ENCODE assay signal across 18 mouse cellular contexts in the genomic region with DNA sequence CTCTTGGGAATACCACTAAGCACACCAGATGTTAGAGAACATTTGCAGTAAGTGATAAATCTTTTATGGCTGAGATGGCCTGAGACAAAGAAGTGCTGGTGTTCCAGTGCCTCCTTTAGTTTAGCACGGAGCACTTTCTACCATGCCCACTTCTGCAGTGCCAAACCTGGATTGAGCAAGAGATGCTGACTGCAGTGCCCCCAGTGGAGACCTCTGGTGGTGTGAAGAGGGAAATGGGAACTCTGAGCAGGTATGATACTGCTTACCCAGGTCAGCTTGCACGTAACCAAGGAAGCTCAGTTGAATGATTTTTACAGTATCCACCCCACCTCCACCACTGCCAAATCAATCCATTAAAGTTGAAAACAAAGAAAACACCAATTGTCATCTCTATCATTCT. TPM values are rescaled to one million over a fixed set of nuclear protein-coding genes. Genes with fewer than 3 reads are reported as not detected.
A peak's percentile ranks its signal among the peaks of the same experiment; 100 is the strongest.
DNase-seq lines count a peak whose midpoint lies in the region; ATAC-seq and TF ChIP-seq lines count a peak whose summit lies in the region.
"Had no signal": no experiment of that assay in that cellular context is flagged by ENCODE, and none has a peak within 500 bp of the region (broad histone marks: within the 10 kb centered on the region; RNA-seq: fewer than 3 reads in every experiment).

No protein-coding gene starts in this region.

- H3K36me3 ChIP-seq in liver, embryonic 14.5 days (replicated peaks; ENCODE audit: control insufficient read depth, insufficient read depth, low read depth), result no peaks in the 10 kb centered on the region
- no peaks in the 10 kb centered on the region for H3K36me3 ChIP-seq in liver, embryonic 11.5 days (ENCODE audit: control insufficient read depth, insufficient read depth, low read length)
- H3K36me3 ChIP-seq in stomach, postnatal 0 days (ENCODE audit: control insufficient read depth, insufficient read depth, low read length), result no peaks in the 10 kb centered on the region

- H3K27me3 ChIP-seq in cerebellum, adult 2 months (ENCODE audit: control insufficient read depth, insufficient read depth, low read length), result no peaks in the 10 kb centered on the region
- H3K27me3 ChIP-seq in liver, embryonic 14.5 days (ENCODE audit: control insufficient read depth, insufficient read depth, low read length), result no peaks in the 10 kb centered on the region
- no peaks in the 10 kb centered on the region for H3K27me3 ChIP-seq in liver, embryonic 11.5 days (replicated peaks; ENCODE audit: control insufficient read depth, insufficient read depth, low read length)
- H3K27me3 ChIP-seq in Patski, result no peaks in the 10 kb centered on the region
- no peaks in the 10 kb centered on the region for H3K27me3 ChIP-seq in stomach, postnatal 0 days (ENCODE audit: control insufficient read depth, insufficient read depth, low read length)
- H3K27me3 ChIP-seq: embryonic facial prominence, embryonic 15.5 days; heart, embryonic 12.5 days; limb, embryonic 13.5 days; megakaryocyte, embryonic 14.5 days had no signal

- no peak for TF ChIP-seq POLR2A in cerebellum, adult 2 months (IDR thresholded peaks at IDR 0.05; ENCODE audit: borderline replicate concordance, insufficient read depth, low read length)

- TF ChIP-seq CTCF in cerebellum, adult 2 months (IDR thresholded peaks at IDR 0.05; ENCODE audit: borderline replicate concordance, insufficient read depth, low read depth, low read length), result peak; percentile 13; the same call in 1 of the 2 replicates
- peak; percentile 44 for TF ChIP-seq CTCF in liver, embryonic 14.5 days (IDR thresholded peaks at IDR 0.05; ENCODE audit: low read depth)
- TF ChIP-seq CTCF in Patski (IDR thresholded peaks at IDR 0.05), result peak; percentile 31
- TF ChIP-seq CTCF in stomach, postnatal 0 days (IDR thresholded peaks at IDR 0.05; ENCODE audit: low read depth), result peak; percentile 52

- H3K9ac ChIP-seq in liver, embryonic 14.5 days (replicated peaks), result no peak overlapping the region
- no peak overlapping the region for H3K9ac ChIP-seq in liver, embryonic 11.5 days (ENCODE audit: low read depth, low read length)
- H3K9ac ChIP-seq in stomach, postnatal 0 days (ENCODE audit: low read length), result no peak overlapping the region
- H3K9ac ChIP-seq: embryonic facial prominence, embryonic 15.5 days; heart, embryonic 12.5 days; limb, embryonic 13.5 days had no signal

- WGBS in cerebellum, adult 2 months, result 72% methylated on average over 2 of the region's 2 CpGs
- WGBS in liver, embryonic 14.5 days (ENCODE audit: insufficient replicate concordance), result 50% methylated on average over 2 of the region's 2 CpGs
- WGBS in liver, embryonic 11.5 days, result 77% methylated on average over 2 of the region's 2 CpGs
- WGBS in stomach, postnatal 0 days, result 77% methylated on average over 2 of the region's 2 CpGs

- POLR2A ChIA-PET in Patski (lab: Charles Lee), result no interaction called here

- no peaks in the 10 kb centered on the region for H3K9me3 ChIP-seq in liver, embryonic 14.5 days (ENCODE audit: control insufficient read depth, low read length)
- no peaks in the 10 kb centered on the region for H3K9me3 ChIP-seq in liver, embryonic 11.5 days (ENCODE audit: control insufficient read depth, low read length)
- no peaks in the 10 kb centered on the region for H3K9me3 ChIP-seq in stomach, postnatal 0 days (ENCODE audit: control insufficient read depth, low read length)
- H3K9me3 ChIP-seq: embryonic facial prominence, embryonic 15.5 days; heart, embryonic 12.5 days; hindbrain, embryonic 10.5 days; limb, embryonic 13.5 days; megakaryocyte, embryonic 14.5 days had no signal

- CTCF ChIA-PET in Patski (lab: Charles Lee), result no interaction called here

- no peak overlapping the region for H3K4me2 ChIP-seq in liver, embryonic 14.5 days (ENCODE audit: low read depth)
- H3K4me2 ChIP-seq in liver, embryonic 11.5 days, result no peak overlapping the region
- H3K4me2 ChIP-seq in stomach, postnatal 0 days (replicated peaks; ENCODE audit: low read depth), result no peak overlapping the region
- H3K4me2 ChIP-seq: embryonic facial prominence, embryonic 15.5 days; heart, embryonic 12.5 days; limb, embryonic 13.5 days had no signal

- in situ Hi-C loops in Patski (cut with MboI; ENCODE audit: low pct_unique_long_range_greater_than_20kb), result no loop called here

- no peak for ATAC-seq in liver, embryonic 14.5 days (ENCODE audit: insufficient read depth)
- ATAC-seq in liver, embryonic 11.5 days (replicated peaks; ENCODE audit: low FRiP score), result no peak
- no peak for ATAC-seq in Patski
- ATAC-seq in stomach, postnatal 0 days (ENCODE audit: low FRiP score, low TSS enrichment), result no peak

- H3K4me3 ChIP-seq in cerebellum, adult 2 months (replicated peaks; ENCODE audit: insufficient read depth, low read depth, low read length), result no peak overlapping the region
- no peak overlapping the region for H3K4me3 ChIP-seq in liver, embryonic 14.5 days (ENCODE audit: insufficient read depth in 1 of 2, low read depth in 2 of 2, low read length in 2 of 2)
- H3K4me3 ChIP-seq in liver, embryonic 11.5 days (ENCODE audit: low read depth, low read length), result no peak overlapping the region
- H3K4me3 ChIP-seq in stomach, postnatal 0 days (ENCODE audit: low read depth, low read length), result no peak overlapping the region
- H3K4me3 ChIP-seq: embryonic facial prominence, embryonic 15.5 days; heart, embryonic 12.5 days; hindbrain, embryonic 10.5 days; limb, embryonic 13.5 days; megakaryocyte, embryonic 14.5 days; myocyte had no signal

- H3K27ac ChIP-seq in cerebellum, adult 2 months (ENCODE audit: insufficient read depth, low read length), result no peak overlapping the region
- H3K27ac ChIP-seq in liver, embryonic 14.5 days, result no peak overlapping the region
- no peak overlapping the region for H3K27ac ChIP-seq in liver, embryonic 11.5 days (ENCODE audit: low read depth, low read length)
- H3K27ac ChIP-seq in stomach, postnatal 0 days (replicated peaks), result no peak overlapping the region
- H3K27ac ChIP-seq: embryonic facial prominence, embryonic 15.5 days; hindbrain, embryonic 10.5 days; limb, embryonic 13.5 days had no signal

- TF ChIP-seq EP300 in liver, embryonic 14.5 days (IDR thresholded peaks at IDR 0.05; ENCODE audit: low read depth), result no peak
- TF ChIP-seq EP300 in stomach, postnatal 0 days (optimal IDR thresholded peaks at IDR 0.05), result no peak

- no peak for DNase-seq in cerebellum, adult 2 months
- no peak for DNase-seq in cerebellum, postnatal 36 days
- DNase-seq in liver, embryonic 14.5 days (ENCODE audit: low read depth in 3 of 3, low spot score in 3 of 3), result no peak
- no peak for DNase-seq in liver, embryonic 11.5 days (ENCODE audit: low spot score)
- no peak for DNase-seq in Patski (ENCODE audit: low read depth, low spot score)
- DNase-seq in stomach, postnatal 0 days (ENCODE audit: low spot score), result no peak
- no peak for DNase-seq in adrenal gland, postnatal 25 days
- DNase-seq in layer of hippocampus, postnatal 36 days, result no peak
- DNase-seq: gastrocnemius, postnatal 14 days; kidney, adult 18-20 months; layer of hippocampus, adult 9-11 months; right cerebral cortex, postnatal 25 days had no signal

- H3K4me1 ChIP-seq in cerebellum, adult 2 months (ENCODE audit: control insufficient read depth, insufficient read depth, low read length), result no peaks in the 10 kb centered on the region
- no peaks in the 10 kb centered on the region for H3K4me1 ChIP-seq in liver, embryonic 14.5 days (replicated peaks; ENCODE audit: control insufficient read depth in 2 of 2, insufficient read depth in 2 of 2, low read length in 1 of 2)
- no peaks in the 10 kb centered on the region for H3K4me1 ChIP-seq in liver, embryonic 11.5 days (replicated peaks; ENCODE audit: control insufficient read depth, insufficient read depth, low read length)
- H3K4me1 ChIP-seq in stomach, postnatal 0 days (replicated peaks; ENCODE audit: control insufficient read depth, insufficient read depth), result no peaks in the 10 kb centered on the region
- H3K4me1 ChIP-seq: hindbrain, embryonic 10.5 days; limb, embryonic 13.5 days; megakaryocyte, embryonic 14.5 days had no signal

RNA-seq across cellular contexts. Expression of a gene that starts 51.5 kb away (rescaled TPM):
- 6.3 and 7.0 TPM in 2 replicates for polyA plus RNA-seq in cerebellum, adult 2 months (2012; rRNA removed)
- polyA plus RNA-seq in liver, embryonic 14.5 days (2012; rRNA removed), result 0.80 and 1.1 TPM in 2 replicates
- polyA plus RNA-seq in liver, embryonic 14.5 days (2014; fragmentation: Nextera tagmentation; extraction: Ambion mirVana), result 3.3 TPM in 2 replicates
- 6.5 and 6.8 TPM in 2 replicates for polyA plus RNA-seq in liver, embryonic 11.5 days (2014; fragmentation: Nextera tagmentation; extraction: Ambion mirVana)
- 15.4 TPM for polyA plus RNA-seq in Patski (2021)
- polyA plus RNA-seq in stomach, postnatal 0 days (2015; fragmentation: Nextera tagmentation; extraction: Ambion mirVana), result 4.4 and 5.5 TPM in 2 replicates
- 8.4 and 11.0 TPM in 2 replicates for total RNA-seq in adrenal gland, postnatal 25 days (2021)
- 10 to 100 TPM; 27.6 to 30.1 TPM for total RNA-seq in layer of hippocampus, postnatal 36 days (2021)

RNA-seq across cellular contexts. Expression of a gene that starts 51.7 kb away (rescaled TPM):
- polyA plus RNA-seq in cerebellum, adult 2 months (2012; rRNA removed), result 151 and 153 TPM in 2 replicates
- 8.2 and 10.0 TPM in 2 replicates for polyA plus RNA-seq in liver, embryonic 14.5 days (2012; rRNA removed)
- 15.6 and 16.5 TPM in 2 replicates for polyA plus RNA-seq in liver, embryonic 14.5 days (2014; fragmentation: Nextera tagmentation; extraction: Ambion mirVana)
- polyA plus RNA-seq in liver, embryonic 11.5 days (2014; fragmentation: Nextera tagmentation; extraction: Ambion mirVana), result 56.1 and 57.7 TPM in 2 replicates
- polyA plus RNA-seq in Patski (2021), result 63.7 TPM
- 25.7 and 29.2 TPM in 2 replicates for polyA plus RNA-seq in stomach, postnatal 0 days (2015; fragmentation: Nextera tagmentation; extraction: Ambion mirVana)
- 71.7 and 82.7 TPM in 2 replicates for total RNA-seq in adrenal gland, postnatal 25 days (2021)
- 100 to 1,000 TPM; 136 to 140 TPM for total RNA-seq in layer of hippocampus, postnatal 36 days (2021)
